Mouse (Mus musculus) C2C12 (cell line): ENCODE data around the gene Acp4.

ENCODE experiments used
- CEBPB ChIP-seq: IDR thresholded peaks from one replicate; pipeline ENCODE4 v1.6.1; 2011; ENCODE audit warnings: low read depth, mild to moderate bottlenecking, control low read depth, moderate library complexity
- CTCF ChIP-seq: IDR thresholded peaks from one replicate; pipeline ENCODE4 v1.5.1; 2011; ENCODE audit not compliant: control insufficient read depth, insufficient read depth, insufficient read length
- FOSL1 ChIP-seq: IDR thresholded peaks from one replicate; pipeline ENCODE4 v1.8.0; 2011; ENCODE audit warnings: mild to moderate bottlenecking, low read length; ENCODE audit not compliant: poor library complexity, insufficient read depth, severe bottlenecking

DNA sequence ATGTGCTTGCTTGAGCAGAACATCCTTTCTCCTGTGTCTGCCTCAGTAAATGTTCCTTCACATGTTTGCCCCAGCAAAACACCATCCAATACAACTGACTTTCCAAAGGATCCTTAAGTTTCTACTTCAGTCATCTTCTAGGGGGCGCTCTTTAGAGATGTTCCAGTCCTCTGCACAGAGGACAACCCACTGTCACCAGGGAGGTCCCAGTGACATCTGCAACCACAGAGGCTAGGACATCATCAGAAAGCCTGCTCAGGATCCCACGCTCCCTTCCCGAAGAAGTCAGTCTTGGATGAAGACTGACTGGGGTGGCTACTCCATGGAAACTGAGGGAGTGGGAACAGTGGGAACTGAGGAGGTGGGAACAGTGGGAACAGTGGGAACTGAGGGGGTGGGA is 18.4 kb upstream of the Acp4 start:
- TF ChIP-seq CTCF: no peak
- TF ChIP-seq CEBPB: no peak
- TF ChIP-seq FOSL1: no peak
